Mouse (Mus musculus): Measurements from ENCODE around the gene Pigk. TPM values are rescaled to one million over a fixed set of nuclear protein-coding genes. Genes with fewer than 3 reads are reported as not detected.

The Pigk gene
- polyA plus RNA-seq, 1 experiment from 2014 or later = 44.6 TPM

DNA sequence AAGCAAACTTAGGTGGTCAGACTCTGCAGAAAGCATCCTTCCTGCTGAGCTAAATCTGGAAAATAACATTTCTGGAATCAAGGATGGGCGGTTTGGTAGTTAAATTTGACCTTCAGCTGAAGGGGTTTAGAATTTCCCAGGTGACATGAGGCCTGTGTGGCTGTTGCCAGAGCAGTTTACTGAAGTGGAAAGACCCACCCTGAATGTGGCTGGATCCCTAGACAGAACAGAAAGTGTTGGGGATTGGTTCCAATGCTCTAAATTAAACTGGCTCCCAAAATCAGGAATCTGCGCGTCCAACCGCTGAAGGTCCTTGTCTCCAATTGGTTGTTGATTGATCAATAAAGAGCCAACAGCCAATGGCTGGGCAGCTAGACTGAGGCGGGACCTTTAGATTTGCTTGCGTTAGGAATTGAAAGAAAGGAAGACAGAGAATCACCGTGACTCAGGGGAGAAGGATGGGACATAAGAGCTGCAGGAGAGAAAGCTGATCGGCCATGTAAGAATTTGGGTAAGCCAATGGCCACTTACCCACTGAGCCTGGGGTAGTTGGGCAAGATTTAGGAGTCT lies 11.5 kb upstream of the Pigk start:
- H3K9me3 ChIP-seq (ENCODE audit: low read length) = no peaks in the 10 kb centered on the region
- H3K4me2 ChIP-seq (replicated peaks; ENCODE audit: low read depth, low read length) = no peak overlapping the region

DNA sequence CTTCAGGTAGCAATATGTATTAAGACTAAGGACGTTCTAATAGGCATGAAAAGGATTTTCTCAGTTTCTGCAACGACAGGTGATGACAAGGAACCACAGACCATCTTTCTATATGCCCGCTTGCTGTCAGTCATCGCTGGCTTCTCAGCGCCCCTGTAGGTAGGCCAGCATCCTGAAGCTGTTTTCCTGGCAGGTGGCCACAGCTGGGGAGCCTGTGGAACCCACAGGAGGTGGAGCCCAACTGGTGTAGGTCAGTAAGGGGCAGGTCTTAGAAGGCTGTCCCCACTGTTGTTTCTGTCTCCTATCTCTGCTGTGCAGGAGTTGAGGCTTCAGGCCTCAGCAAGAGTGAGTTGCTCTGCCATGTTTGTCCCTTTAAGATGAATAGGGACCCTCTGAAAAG lies 8.1 kb upstream of the Pigk start:
- WGBS = 77% methylated on average over 5 of the region's 5 CpGs

More for the DNA sequence above, 11.5 kb upstream of the Pigk start:
- TF ChIP-seq CTCF (IDR thresholded peaks at IDR 0.05) = no peak
- no peak for TF ChIP-seq EP300 (IDR thresholded peaks at IDR 0.05)
- DNase-seq (ENCODE audit: low spot score) (no peak), ATAC-seq (no peak)
- Histone ChIP-seq H3K36me3 (ENCODE audit: insufficient read depth, low read length) (no peaks in the 10 kb centered on the region), H3K27me3 (replicated peaks; ENCODE audit: insufficient read depth, low read length) (no peaks in the 10 kb centered on the region), H3K4me3 (ENCODE audit: low read depth, low read length) (no peak overlapping the region), H3K9ac (replicated peaks; ENCODE audit: low read depth) (no peak overlapping the region), H3K27ac (ENCODE audit: low read length) (no peak overlapping the region), H3K4me1 (ENCODE audit: insufficient read depth, low read depth, low read length) (no peaks in the 10 kb centered on the region)
- WGBS = 53% methylated on average over 8 of the region's 8 CpGs

DNA sequence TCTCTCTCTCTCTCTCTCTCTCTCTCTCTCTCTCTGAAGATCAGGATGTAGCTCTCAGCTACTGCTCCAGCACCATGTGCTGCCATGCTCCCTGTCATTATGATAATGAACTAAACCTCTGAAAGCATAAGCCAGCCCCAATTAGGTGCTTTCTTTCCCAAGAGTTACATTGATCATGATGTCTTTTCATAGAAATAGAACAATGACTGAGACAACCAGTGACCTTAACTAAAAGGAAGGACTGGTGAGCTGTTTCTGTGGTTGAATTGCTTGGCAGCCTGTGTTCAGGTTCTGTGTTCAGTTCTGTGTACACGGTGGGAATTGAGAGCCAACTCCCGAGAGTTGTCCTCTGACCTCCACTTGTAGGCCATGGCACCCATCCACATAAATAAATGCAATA lies 7.0 kb upstream of the Pigk start:
- TF ChIP-seq EP300 (IDR thresholded peaks at IDR 0.05) (no peak), CTCF (IDR thresholded peaks at IDR 0.05) (no peak)
- Histone ChIP-seq H3K4me1 (ENCODE audit: insufficient read depth, low read depth, low read length) (no peaks in the 10 kb centered on the region), H3K4me2 (replicated peaks; ENCODE audit: low read depth, low read length) (no peak overlapping the region), H3K9me3 (ENCODE audit: low read length) (no peaks in the 10 kb centered on the region), H3K36me3 (ENCODE audit: insufficient read depth, low read length) (no peaks in the 10 kb centered on the region), H3K4me3 (ENCODE audit: low read depth, low read length) (no peak overlapping the region), H3K9ac (replicated peaks; ENCODE audit: low read depth) (no peak overlapping the region), H3K27me3 (replicated peaks; ENCODE audit: insufficient read depth, low read length) (no peaks in the 10 kb centered on the region), H3K27ac (ENCODE audit: low read length) (no peak overlapping the region)
- whole genome bisulfite sequencing = 74% methylated on average over 2 of the region's 2 CpGs
- no peak for ATAC-seq
- DNase-seq (ENCODE audit: low spot score) = no peak

More for the DNA sequence above, 8.1 kb upstream of the Pigk start:
- TF ChIP-seq CTCF (IDR thresholded peaks at IDR 0.05) (no peak), EP300 (IDR thresholded peaks at IDR 0.05) (no peak)
- Histone ChIP-seq H3K36me3 (ENCODE audit: insufficient read depth, low read length) (no peaks in the 10 kb centered on the region), H3K9ac (replicated peaks; ENCODE audit: low read depth) (no peak overlapping the region), H3K27ac (ENCODE audit: low read length) (no peak overlapping the region), H3K9me3 (ENCODE audit: low read length) (no peaks in the 10 kb centered on the region), H3K4me1 (ENCODE audit: insufficient read depth, low read depth, low read length) (no peaks in the 10 kb centered on the region), H3K4me2 (replicated peaks; ENCODE audit: low read depth, low read length) (no peak overlapping the region), H3K4me3 (ENCODE audit: low read depth, low read length) (no peak overlapping the region), H3K27me3 (replicated peaks; ENCODE audit: insufficient read depth, low read length) (no peaks in the 10 kb centered on the region)
- DNase-seq (ENCODE audit: low spot score) (no peak), ATAC-seq (no peak)

DNA sequence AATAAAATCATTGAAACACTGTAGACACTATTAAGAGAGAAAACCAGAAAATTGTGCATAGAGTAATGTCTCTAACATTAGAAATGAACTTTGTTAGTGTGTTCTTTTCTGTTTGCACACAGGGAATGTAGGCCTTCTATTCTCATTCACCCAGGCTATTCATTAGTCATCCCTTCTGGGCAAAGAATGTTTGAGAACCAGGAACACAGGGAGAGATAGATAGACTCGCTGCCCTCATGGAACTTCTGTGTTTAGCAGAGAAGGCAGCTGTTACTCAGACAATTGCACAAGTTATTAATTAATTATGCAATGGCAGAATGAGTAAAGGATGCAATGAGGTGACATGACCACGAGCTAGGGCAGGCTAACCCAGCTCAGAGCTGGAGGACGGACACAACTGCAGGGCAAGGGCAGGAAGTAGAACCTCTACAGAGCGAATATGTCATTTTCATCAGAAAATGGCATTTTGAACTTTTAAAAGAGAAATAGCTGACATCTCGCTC lies 6.5 kb upstream of the Pigk start:
- WGBS = 72% methylated on average over 5 of the region's 5 CpGs
- no peaks in the 10 kb centered on the region for H3K36me3 ChIP-seq (ENCODE audit: insufficient read depth, low read length)
- H3K4me3 ChIP-seq (ENCODE audit: low read depth, low read length) = no peak overlapping the region
- ATAC-seq = no peak
- H3K9ac ChIP-seq (replicated peaks; ENCODE audit: low read depth) = no peak overlapping the region
- no peak overlapping the region for H3K27ac ChIP-seq (ENCODE audit: low read length)
- H3K4me1 ChIP-seq (ENCODE audit: insufficient read depth, low read depth, low read length) = no peaks in the 10 kb centered on the region
- no peak for DNase-seq (ENCODE audit: low spot score)
- TF ChIP-seq EP300 (IDR thresholded peaks at IDR 0.05) (no peak), CTCF (IDR thresholded peaks at IDR 0.05) (no peak)
- H3K9me3 ChIP-seq (ENCODE audit: low read length) = no peaks in the 10 kb centered on the region
- H3K27me3 ChIP-seq (replicated peaks; ENCODE audit: insufficient read depth, low read length) = no peaks in the 10 kb centered on the region
- no peak overlapping the region for H3K4me2 ChIP-seq (replicated peaks; ENCODE audit: low read depth, low read length)

DNA sequence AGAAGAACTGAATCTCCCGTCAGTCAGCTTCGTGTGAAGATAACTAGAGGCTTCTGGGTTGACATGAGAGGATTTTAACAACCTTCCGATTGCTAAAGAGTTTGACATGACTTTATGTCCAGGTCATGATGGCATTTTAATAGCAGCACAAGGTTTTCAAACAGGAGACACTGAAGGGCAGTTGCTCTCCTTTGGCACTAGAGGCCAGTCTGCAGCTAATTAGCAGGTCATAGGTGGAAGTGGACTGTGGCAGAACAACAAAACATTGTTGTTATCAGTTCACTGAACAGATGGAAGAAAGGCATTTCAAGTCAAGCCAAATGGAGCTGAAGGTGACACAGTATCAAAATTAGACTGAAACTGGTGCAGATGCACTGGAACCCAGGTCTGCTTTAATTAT lies 4.0 kb upstream of the Pigk start:
- ATAC-seq (no peak), DNase-seq (ENCODE audit: low spot score) (no peak)
- Histone ChIP-seq H3K4me1 (ENCODE audit: insufficient read depth, low read depth, low read length) (no peaks in the 10 kb centered on the region), H3K36me3 (ENCODE audit: insufficient read depth, low read length) (no peaks in the 10 kb centered on the region), H3K27ac (ENCODE audit: low read length) (no peak overlapping the region), H3K27me3 (replicated peaks; ENCODE audit: insufficient read depth, low read length) (no peaks in the 10 kb centered on the region), H3K9me3 (ENCODE audit: low read length) (no peaks in the 10 kb centered on the region), H3K4me3 (ENCODE audit: low read depth, low read length) (no peak overlapping the region), H3K4me2 (replicated peaks; ENCODE audit: low read depth, low read length) (no peak overlapping the region), H3K9ac (replicated peaks; ENCODE audit: low read depth) (no peak overlapping the region)
- WGBS = 74% methylated on average over 3 of the region's 3 CpGs
- TF ChIP-seq CTCF (IDR thresholded peaks at IDR 0.05) (peak; percentile 16; the same call in 1 of the 2 replicates), EP300 (IDR thresholded peaks at IDR 0.05) (no peak)

DNA sequence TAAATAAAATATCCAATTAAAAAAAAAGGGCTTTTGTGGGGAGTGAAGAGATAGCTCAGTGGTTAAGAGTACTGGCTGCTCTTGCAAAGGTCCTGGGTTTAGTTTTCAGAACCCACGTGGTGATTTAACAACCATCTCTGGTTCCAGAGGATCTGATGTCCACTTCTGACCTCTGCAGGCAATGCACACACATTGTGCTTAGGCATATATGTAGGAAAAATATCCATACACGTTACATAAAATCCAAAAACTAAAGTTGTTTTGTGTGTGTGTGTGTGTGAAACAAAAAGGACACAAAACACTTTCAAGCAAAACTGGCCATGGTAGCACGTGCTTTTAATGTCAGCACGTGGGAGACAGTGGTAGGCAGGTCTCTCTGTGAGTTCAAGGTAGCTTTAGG lies 943 bp upstream of the Pigk start:
- no peaks in the 10 kb centered on the region for H3K9me3 ChIP-seq (ENCODE audit: low read length)
- H3K27me3 ChIP-seq (replicated peaks; ENCODE audit: insufficient read depth, low read length) = no peaks in the 10 kb centered on the region
- H3K4me1 ChIP-seq (ENCODE audit: insufficient read depth, low read depth, low read length) = no peaks in the 10 kb centered on the region
- DNase-seq (ENCODE audit: low spot score) (no peak), ATAC-seq (no peak)
- no peak overlapping the region for H3K9ac ChIP-seq (replicated peaks; ENCODE audit: low read depth)
- no peak overlapping the region for H3K4me3 ChIP-seq (ENCODE audit: low read depth, low read length)
- WGBS = 67% methylated on average over 4 of the region's 4 CpGs
- no peak overlapping the region for H3K27ac ChIP-seq (ENCODE audit: low read length)
- TF ChIP-seq EP300 (IDR thresholded peaks at IDR 0.05) = no peak
- TF ChIP-seq CTCF (IDR thresholded peaks at IDR 0.05) = peak; percentile 30
- H3K4me2 ChIP-seq (replicated peaks; ENCODE audit: low read depth, low read length) = no peak overlapping the region
- H3K36me3 ChIP-seq (ENCODE audit: insufficient read depth, low read length) = no peaks in the 10 kb centered on the region

DNA sequence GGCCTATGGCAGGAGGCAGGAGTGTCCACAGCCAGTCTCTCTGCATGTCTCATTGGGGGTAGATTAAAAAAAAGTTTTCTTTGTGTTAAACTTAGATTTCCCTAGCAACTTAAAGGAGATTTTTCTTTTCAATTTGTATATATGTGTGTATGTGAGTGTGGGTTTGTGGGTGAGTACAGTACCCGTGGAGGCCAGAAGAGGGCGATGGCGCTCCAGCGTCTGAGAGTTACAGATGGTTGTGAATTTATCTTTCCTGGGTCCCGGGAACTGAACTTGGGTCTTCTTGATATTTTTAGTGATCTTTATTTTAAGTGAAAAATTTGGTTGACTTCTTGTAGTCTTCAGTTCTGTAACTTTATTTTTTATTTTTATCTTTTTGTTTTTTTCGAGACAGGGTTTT lies 7.4 kb downstream of the Pigk start:
- peak; percentile 34 for TF ChIP-seq CTCF (IDR thresholded peaks at IDR 0.05)
- TF ChIP-seq EP300 (IDR thresholded peaks at IDR 0.05) = no peak
- Histone ChIP-seq H3K4me1 (ENCODE audit: insufficient read depth, low read depth, low read length) (no peaks in the 10 kb centered on the region), H3K9me3 (ENCODE audit: low read length) (no peaks in the 10 kb centered on the region), H3K4me2 (replicated peaks; ENCODE audit: low read depth, low read length) (no peak overlapping the region), H3K27me3 (replicated peaks; ENCODE audit: insufficient read depth, low read length) (no peaks in the 10 kb centered on the region), H3K36me3 (ENCODE audit: insufficient read depth, low read length) (no peaks in the 10 kb centered on the region), H3K4me3 (ENCODE audit: low read depth, low read length) (no peak overlapping the region), H3K9ac (replicated peaks; ENCODE audit: low read depth) (no peak overlapping the region), H3K27ac (ENCODE audit: low read length) (no peak overlapping the region)
- DNase-seq (ENCODE audit: low spot score) (no peak), ATAC-seq (no peak)
- WGBS = 87% methylated on average over 6 of the region's 6 CpGs
